ENCODE assay signal across 9 mouse cellular contexts in the genomic region with DNA sequence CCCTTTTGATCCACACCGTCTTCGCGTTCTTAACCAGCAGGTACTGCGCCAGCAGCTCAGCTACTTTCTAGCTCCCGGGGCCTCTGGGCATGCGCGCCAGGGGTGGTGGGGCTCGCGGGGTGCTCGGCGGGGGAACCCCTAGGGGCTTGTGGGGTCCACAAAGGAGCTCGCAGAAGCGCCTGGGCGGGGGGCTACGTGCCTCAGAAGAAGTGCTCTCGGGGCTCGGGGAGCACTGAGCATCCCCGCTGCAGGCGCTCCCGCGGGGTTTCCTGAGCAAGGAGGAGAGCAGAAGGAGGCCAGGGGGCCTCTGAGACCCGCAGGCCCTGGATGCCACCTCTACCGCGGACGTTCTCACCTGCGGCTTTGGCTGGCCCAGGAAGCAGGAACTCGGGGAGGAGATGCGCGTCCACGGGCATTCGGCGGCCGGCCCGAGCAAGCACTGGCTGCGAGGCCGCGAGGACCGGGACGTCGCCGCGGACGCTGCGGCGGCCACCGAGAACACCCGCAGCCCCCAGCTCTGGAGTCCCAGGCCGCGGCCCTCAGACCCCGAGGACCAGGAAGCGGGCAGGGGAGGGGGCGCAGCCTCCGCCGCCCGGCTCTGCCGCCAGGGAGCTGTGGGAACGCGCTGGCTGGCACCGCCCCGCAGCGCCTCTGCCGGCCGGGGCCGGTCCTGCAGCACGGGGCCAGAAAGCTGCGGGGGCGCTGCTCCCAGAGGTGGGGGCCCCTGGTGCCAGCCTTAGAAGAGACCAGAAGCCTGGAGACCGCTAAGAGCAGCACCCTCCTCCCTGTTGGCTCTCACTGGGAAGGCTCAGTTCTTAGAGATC. TPM values are rescaled to one million over a fixed set of nuclear protein-coding genes. Genes with fewer than 3 reads are reported as not detected.
DNase-seq lines count a peak whose midpoint lies in the region; ATAC-seq and TF ChIP-seq lines count a peak whose summit lies in the region.
"Had no signal": no experiment of that assay in that cellular context is flagged by ENCODE, and none has a peak within 500 bp of the region (broad histone marks: within the 10 kb centered on the region; RNA-seq: fewer than 3 reads in every experiment).

No protein-coding gene starts in this region.

- peak; percentile 90 for ATAC-seq in forebrain, embryonic 16.5 days
- ATAC-seq in midbrain, embryonic 12.5 days (ENCODE audit: low FRiP score, low read depth): peak; percentile 89
- peak; percentile 61 for ATAC-seq in stomach, postnatal 0 days (ENCODE audit: low FRiP score, low TSS enrichment)

- H3K4me2 ChIP-seq in forebrain, embryonic 16.5 days (ENCODE audit: low read length): peak overlapping the region; percentile 52
- peak overlapping the region; percentile 64 for H3K4me2 ChIP-seq in midbrain, embryonic 12.5 days (replicated peaks)
- H3K4me2 ChIP-seq in stomach, postnatal 0 days (replicated peaks; ENCODE audit: low read depth): peak overlapping the region; percentile 71

- no peak overlapping the region for H3K27ac ChIP-seq in forebrain, embryonic 16.5 days (ENCODE audit: low read length)
- no peak overlapping the region for H3K27ac ChIP-seq in midbrain, embryonic 12.5 days (replicated peaks)
- no peak overlapping the region for H3K27ac ChIP-seq in stomach, postnatal 0 days (replicated peaks)

- intact Hi-C loops in left cerebral cortex, postnatal 36 days (cut with DNase I): no loop called here

- peak overlapping the region; percentile 76 for H3K9ac ChIP-seq in forebrain, embryonic 16.5 days (replicated peaks; ENCODE audit: low read depth, low read length)
- peak overlapping the region; percentile 67 for H3K9ac ChIP-seq in midbrain, embryonic 12.5 days (replicated peaks)
- peak overlapping the region; percentile 56 for H3K9ac ChIP-seq in stomach, postnatal 0 days (ENCODE audit: low read length)

- WGBS in forebrain, embryonic 16.5 days: 14% methylated on average over 49 of the region's 68 CpGs
- WGBS in midbrain, embryonic 12.5 days: 29% methylated on average over 64 of the region's 68 CpGs
- WGBS in stomach, postnatal 0 days: 15% methylated on average over 54 of the region's 68 CpGs

- no peaks in the 10 kb centered on the region for H3K9me3 ChIP-seq in forebrain, embryonic 16.5 days (ENCODE audit: control insufficient read depth, low read length)
- no peaks in the 10 kb centered on the region for H3K9me3 ChIP-seq in midbrain, embryonic 12.5 days
- H3K9me3 ChIP-seq in stomach, postnatal 0 days (ENCODE audit: control insufficient read depth, low read length): no peaks in the 10 kb centered on the region

- H3K27me3 ChIP-seq in forebrain, embryonic 16.5 days (replicated peaks; ENCODE audit: control insufficient read depth, insufficient read depth, low read length): no peaks in the 10 kb centered on the region
- peaks cover 39% of the 10 kb centered on the region for H3K27me3 ChIP-seq in midbrain, embryonic 12.5 days
- no peaks in the 10 kb centered on the region for H3K27me3 ChIP-seq in stomach, postnatal 0 days (ENCODE audit: control insufficient read depth, insufficient read depth, low read length)

- DNase-seq in adrenal gland, adult (ENCODE audit: inconsistent age in 2 of 2, low spot score in 1 of 2): peak; percentile 24 to 71
- DNase-seq in adrenal gland, postnatal 4 days (ENCODE audit: low spot score in 2 of 2): no peak
- peak; percentile 57 to 85 for DNase-seq in cerebellum, adult 18-20 months
- DNase-seq in induced T-regulatory cell, adult 2 months (ENCODE audit: low read depth): peak; percentile 14
- DNase-seq in left cerebral cortex, postnatal 36 days (ENCODE audit: low spot score in 2 of 2): peak; percentile 57 to 75
- DNase-seq in stomach, postnatal 0 days (ENCODE audit: low spot score): peak; percentile 60

- no peaks in the 10 kb centered on the region for H3K4me1 ChIP-seq in forebrain, embryonic 16.5 days (replicated peaks; ENCODE audit: control insufficient read depth, insufficient read depth, low read length)
- no peaks in the 10 kb centered on the region for H3K4me1 ChIP-seq in midbrain, embryonic 12.5 days
- no peaks in the 10 kb centered on the region for H3K4me1 ChIP-seq in stomach, postnatal 0 days (replicated peaks; ENCODE audit: control insufficient read depth, insufficient read depth)

- TF ChIP-seq EP300 in stomach, postnatal 0 days (optimal IDR thresholded peaks at IDR 0.05): no peak

- H3K36me3 ChIP-seq in forebrain, embryonic 16.5 days (ENCODE audit: control insufficient read depth, insufficient read depth): no peaks in the 10 kb centered on the region
- no peaks in the 10 kb centered on the region for H3K36me3 ChIP-seq in midbrain, embryonic 12.5 days
- H3K36me3 ChIP-seq in stomach, postnatal 0 days (ENCODE audit: control insufficient read depth, insufficient read depth, low read length): no peaks in the 10 kb centered on the region

- peak overlapping the region; percentile 61 for H3K4me3 ChIP-seq in forebrain, embryonic 16.5 days (replicated peaks; ENCODE audit: low read length)
- peak overlapping the region; percentile 57 for H3K4me3 ChIP-seq in midbrain, embryonic 12.5 days
- H3K4me3 ChIP-seq in stomach, postnatal 0 days (ENCODE audit: low read depth, low read length): peak overlapping the region; percentile 50

- TF ChIP-seq CTCF in stomach, postnatal 0 days (IDR thresholded peaks at IDR 0.05; ENCODE audit: low read depth): peak; percentile 69

RNA-seq across cellular contexts. Expression of gene 1700018G05Rik, which starts 5.6 kb away (rescaled TPM):
- not detected for total RNA-seq in adrenal gland, postnatal 4 days (2021)
- not detected in 2 replicates for polyA plus RNA-seq in forebrain, embryonic 16.5 days (2015; fragmentation: Nextera tagmentation; extraction: Ambion mirVana)
- total RNA-seq in left cerebral cortex, postnatal 36 days (2021): not detected
- not detected in 2 replicates for polyA plus RNA-seq in midbrain, embryonic 12.5 days (2016; fragmentation: Nextera tagmentation; extraction: Ambion mirVana)
- polyA plus RNA-seq in stomach, postnatal 0 days (2015; fragmentation: Nextera tagmentation; extraction: Ambion mirVana): not detected in 2 replicates
- total RNA-seq: layer of hippocampus, adult 8-10 months had no signal

RNA-seq across cellular contexts. Expression of gene 1700011M02Rik, which starts 25.1 kb away (rescaled TPM):
- not detected for total RNA-seq in adrenal gland, postnatal 4 days (2021)
- not detected in 2 replicates for polyA plus RNA-seq in forebrain, embryonic 16.5 days (2015; fragmentation: Nextera tagmentation; extraction: Ambion mirVana)
- not detected for total RNA-seq in left cerebral cortex, postnatal 36 days (2021)
- polyA plus RNA-seq in midbrain, embryonic 12.5 days (2016; fragmentation: Nextera tagmentation; extraction: Ambion mirVana): not detected in 2 replicates
- not detected in 2 replicates for polyA plus RNA-seq in stomach, postnatal 0 days (2015; fragmentation: Nextera tagmentation; extraction: Ambion mirVana)
- total RNA-seq: layer of hippocampus, adult 8-10 months had no signal

RNA-seq across cellular contexts. Expression of gene Dmrtc1a, which starts 25.3 kb away (rescaled TPM):
- under 1 TPM; 0.64 to 0.79 TPM for total RNA-seq in adrenal gland, postnatal 4 days (2021)
- polyA plus RNA-seq in forebrain, embryonic 16.5 days (2015; fragmentation: Nextera tagmentation; extraction: Ambion mirVana): 1.8 TPM in 2 replicates
- total RNA-seq in left cerebral cortex, postnatal 36 days (2021): 1 to 10 TPM; 5.5 to 7.0 TPM
- 0.94 and 1.0 TPM in 2 replicates for polyA plus RNA-seq in midbrain, embryonic 12.5 days (2016; fragmentation: Nextera tagmentation; extraction: Ambion mirVana)
- 0.58 and 0.81 TPM in 2 replicates for polyA plus RNA-seq in stomach, postnatal 0 days (2015; fragmentation: Nextera tagmentation; extraction: Ambion mirVana)

Comparison
In these comparisons a context has a peak if more than half of its experiments do, and no peak if none do; other contexts are left out.
1. DNase-seq: peak in adrenal gland, adult (2 of 2), cerebellum, adult 18-20 months (2 of 2), induced T-regulatory cell, adult 2 months (single experiment), left cerebral cortex, postnatal 36 days (2 of 2) and stomach, postnatal 0 days (single experiment); none in adrenal gland, postnatal 4 days (0 of 2).
2. Peak in every context shown above with its lines, with median percentiles within 50 percentile points of each other: ATAC-seq, H3K4me2 ChIP-seq, H3K4me3 ChIP-seq and H3K9ac ChIP-seq.